Mouse (Mus musculus): ENCODE data around the gene Hdhd3. TPM values are rescaled to one million over a fixed set of nuclear protein-coding genes. Genes with fewer than 3 reads are reported as not detected.
"Not testable (repeated sequence)": the region's sequence is repeated elsewhere in the genome, so short reads cannot be mapped to it uniquely, and the experiment has no call there.

The Hdhd3 gene
- polyA plus RNA-seq, 1 experiment, result 23.7 TPM

GRCm38 (mm10) chr4:62479593-62479936, 23.7 kb downstream of the Hdhd3 start:
- WGBS, result 9% methylated on average over 11 of the region's 11 CpGs
- Histone ChIP-seq H3K4me1 (ENCODE audit: control insufficient read depth, insufficient read depth, low read length) (peaks cover 17% of the 10 kb centered on the region), H3K4me3 (ENCODE audit: insufficient read depth, low read depth, low read length) (peak overlapping the region; percentile 56)
- not testable (repeated sequence) for H3K27me3 ChIP-seq (replicated peaks; ENCODE audit: control insufficient read depth, insufficient read depth, low read length); H3K36me3 ChIP-seq (ENCODE audit: control insufficient read depth, insufficient read depth, low read length); H3K27ac ChIP-seq (ENCODE audit: insufficient read depth, low read depth, low read length); DNase-seq
- peak; percentile 33 for TF ChIP-seq CTCF (conservative IDR thresholded peaks at IDR 0.05; ENCODE audit: insufficient read depth, insufficient read length, low read depth, low read length)

- H3K27ac ChIP-seq (ENCODE audit: insufficient read depth, low read depth, low read length), result no peak overlapping the region
- no peaks in the 10 kb centered on the region for H3K27me3 ChIP-seq (replicated peaks; ENCODE audit: control insufficient read depth, insufficient read depth, low read length)
- WGBS, result 90% methylated on average over 6 of the region's 6 CpGs
- no peaks in the 10 kb centered on the region for H3K36me3 ChIP-seq (ENCODE audit: control insufficient read depth, insufficient read depth, low read length)
- peaks cover 17% of the 10 kb centered on the region for H3K4me1 ChIP-seq (ENCODE audit: control insufficient read depth, insufficient read depth, low read length)
- DNase-seq, result no peak
- no peak for TF ChIP-seq POLR2A (IDR thresholded peaks at IDR 0.05; ENCODE audit: low read depth, low read length)
- TF ChIP-seq CTCF (conservative IDR thresholded peaks at IDR 0.05; ENCODE audit: insufficient read depth, insufficient read length, low read depth, low read length), result no peak
- no peak overlapping the region for H3K4me3 ChIP-seq (ENCODE audit: insufficient read depth, low read depth, low read length)
Observed at GRCm38 (mm10) chr4:62477542-62478244, 25.6 kb downstream of the Hdhd3 start.

- H3K4me1 ChIP-seq (ENCODE audit: control insufficient read depth, insufficient read depth, low read length), result peaks cover 17% of the 10 kb centered on the region
- no peak overlapping the region for H3K4me3 ChIP-seq (ENCODE audit: insufficient read depth, low read depth, low read length)
- H3K36me3 ChIP-seq (ENCODE audit: control insufficient read depth, insufficient read depth, low read length), result no peaks in the 10 kb centered on the region
- 55% methylated on average over 6 of the region's 6 CpGs for WGBS
- no peaks in the 10 kb centered on the region for H3K27me3 ChIP-seq (replicated peaks; ENCODE audit: control insufficient read depth, insufficient read depth, low read length)
- DNase-seq, result no peak
- H3K27ac ChIP-seq (ENCODE audit: insufficient read depth, low read depth, low read length), result no peak overlapping the region
- TF ChIP-seq POLR2A (IDR thresholded peaks at IDR 0.05; ENCODE audit: low read depth, low read length) (no peak), CTCF (conservative IDR thresholded peaks at IDR 0.05; ENCODE audit: insufficient read depth, insufficient read length, low read depth, low read length) (no peak)
Observed at GRCm38 (mm10) chr4:62475793-62476192, 27.5 kb downstream of the Hdhd3 start.

GRCm38 (mm10) chr4:62475131-62475530, 28.1 kb downstream of the Hdhd3 start:
- H3K27me3 ChIP-seq (replicated peaks; ENCODE audit: control insufficient read depth, insufficient read depth, low read length), result no peaks in the 10 kb centered on the region
- H3K4me3 ChIP-seq (ENCODE audit: insufficient read depth, low read depth, low read length), result no peak overlapping the region
- H3K4me1 ChIP-seq (ENCODE audit: control insufficient read depth, insufficient read depth, low read length), result peaks cover 14% of the 10 kb centered on the region
- H3K36me3 ChIP-seq (ENCODE audit: control insufficient read depth, insufficient read depth, low read length), result no peaks in the 10 kb centered on the region
- TF ChIP-seq POLR2A (IDR thresholded peaks at IDR 0.05; ENCODE audit: low read depth, low read length) (no peak), CTCF (conservative IDR thresholded peaks at IDR 0.05; ENCODE audit: insufficient read depth, insufficient read length, low read depth, low read length) (no peak)
- H3K27ac ChIP-seq (ENCODE audit: insufficient read depth, low read depth, low read length), result no peak overlapping the region
- no peak for DNase-seq
- 67% methylated on average over 2 of the region's 2 CpGs for WGBS

- peaks cover 11% of the 10 kb centered on the region for H3K4me1 ChIP-seq (ENCODE audit: control insufficient read depth, insufficient read depth, low read length)
- 93% methylated on average over 2 of the region's 2 CpGs for WGBS
- no peak overlapping the region for H3K27ac ChIP-seq (ENCODE audit: insufficient read depth, low read depth, low read length)
- no peak overlapping the region for H3K4me3 ChIP-seq (ENCODE audit: insufficient read depth, low read depth, low read length)
- TF ChIP-seq POLR2A (IDR thresholded peaks at IDR 0.05; ENCODE audit: low read depth, low read length) (no peak), CTCF (conservative IDR thresholded peaks at IDR 0.05; ENCODE audit: insufficient read depth, insufficient read length, low read depth, low read length) (no peak)
- H3K36me3 ChIP-seq (ENCODE audit: control insufficient read depth, insufficient read depth, low read length), result no peaks in the 10 kb centered on the region
- no peaks in the 10 kb centered on the region for H3K27me3 ChIP-seq (replicated peaks; ENCODE audit: control insufficient read depth, insufficient read depth, low read length)
- no peak for DNase-seq
Observed at GRCm38 (mm10) chr4:62472071-62472470, 31.2 kb downstream of the Hdhd3 start.

- H3K27me3 ChIP-seq (replicated peaks; ENCODE audit: control insufficient read depth, insufficient read depth, low read length), result no peaks in the 10 kb centered on the region
- peak; percentile 85 for DNase-seq
- no peak within 1 kb of the TSS for H3K27ac ChIP-seq (ENCODE audit: insufficient read depth, low read depth, low read length)
- WGBS, result under 1% methylated on average over 30 of the region's 30 CpGs
- H3K36me3 ChIP-seq (ENCODE audit: control insufficient read depth, insufficient read depth, low read length), result no peaks in the 10 kb centered on the region
- peaks cover 4% of the 10 kb centered on the region for H3K4me1 ChIP-seq (ENCODE audit: control insufficient read depth, insufficient read depth, low read length)
- peak within 1 kb of the TSS; percentile 74 for H3K4me3 ChIP-seq (ENCODE audit: insufficient read depth, low read depth, low read length)
- TF ChIP-seq POLR2A (IDR thresholded peaks at IDR 0.05; ENCODE audit: low read depth, low read length), result no peak
Observed at GRCm38 (mm10) chr4:62470598-62471051, 32.6 kb downstream of the Hdhd3 start, which contains the start of gene Wdr31. Gene Wdr31, minus strand, starts transcription at chr4:62470896.

- no peak overlapping the region for H3K27ac ChIP-seq (ENCODE audit: insufficient read depth, low read depth, low read length)
- no peaks in the 10 kb centered on the region for H3K36me3 ChIP-seq (ENCODE audit: control insufficient read depth, insufficient read depth, low read length)
- H3K27me3 ChIP-seq (replicated peaks; ENCODE audit: control insufficient read depth, insufficient read depth, low read length), result no peaks in the 10 kb centered on the region
- TF ChIP-seq POLR2A (IDR thresholded peaks at IDR 0.05; ENCODE audit: low read depth, low read length) (no peak), CTCF (conservative IDR thresholded peaks at IDR 0.05; ENCODE audit: insufficient read depth, insufficient read length, low read depth, low read length) (no peak)
- no peaks in the 10 kb centered on the region; the same call in 1 of the 2 replicates for H3K4me1 ChIP-seq (ENCODE audit: control insufficient read depth, insufficient read depth, low read length)
- H3K4me3 ChIP-seq (ENCODE audit: insufficient read depth, low read depth, low read length), result no peak overlapping the region
- DNase-seq, result no peak
- WGBS, result 93% methylated on average over 1 of the region's 1 CpGs
Observed at GRCm38 (mm10) chr4:62468158-62468557, 35.1 kb downstream of the Hdhd3 start.
